12 mouse cellular contexts compared by ENCODE assay signal in genomic region chr8:84458853-84459252, GRCm38 (mm10).
A peak's percentile ranks its signal among the peaks of the same experiment; 100 is the strongest.
DNase-seq lines count a peak whose midpoint lies in the region; ATAC-seq and TF ChIP-seq lines count a peak whose summit lies in the region.
"Had no signal": no experiment of that assay in that cellular context is flagged by ENCODE, and none has a peak within 500 bp of the region (broad histone marks: within the 10 kb centered on the region; RNA-seq: fewer than 3 reads in every experiment).

No protein-coding gene starts in this region.

- H3K27ac ChIP-seq in left cerebral cortex, adult 2 months: peak overlapping the region; percentile 70
- H3K27ac ChIP-seq in hindbrain, postnatal 0 days: peak overlapping the region; percentile 62
- H3K27ac ChIP-seq in olfactory bulb, adult 2 months (ENCODE audit: insufficient read depth, low read depth, low read length): peak overlapping the region; percentile 87
- no peak overlapping the region for H3K27ac ChIP-seq in liver, embryonic 12.5 days
- no peak overlapping the region for H3K27ac ChIP-seq in liver, postnatal 0 days (ENCODE audit: low read depth)
- H3K27ac ChIP-seq: embryonic facial prominence, embryonic 12.5 days; liver, embryonic 14.5 days had no signal

- no peaks in the 10 kb centered on the region for H3K9me3 ChIP-seq in hindbrain, postnatal 0 days (ENCODE audit: low read length)
- H3K9me3 ChIP-seq in liver, embryonic 12.5 days (replicated peaks): peaks cover 7% of the 10 kb centered on the region; the same call in 1 of the 2 replicates
- H3K9me3 ChIP-seq in liver, postnatal 0 days (ENCODE audit: low read length): peaks cover 5% of the 10 kb centered on the region; the same call in 1 of the 2 replicates

- intact Hi-C loops in left cerebral cortex, adult 2 months (cut with DNase I): no loop called here
- intact Hi-C loops in left cerebral cortex, postnatal 10 days (cut with DNase I): no loop called here

- H3K27me3 ChIP-seq in hindbrain, postnatal 0 days (ENCODE audit: insufficient read depth, low read length): no peaks in the 10 kb centered on the region
- H3K27me3 ChIP-seq in liver, embryonic 12.5 days (replicated peaks): no peaks in the 10 kb centered on the region
- no peaks in the 10 kb centered on the region; the same call in 1 of the 2 replicates for H3K27me3 ChIP-seq in liver, postnatal 0 days (ENCODE audit: insufficient read depth, low read length)
- H3K27me3 ChIP-seq: embryonic facial prominence, embryonic 12.5 days had no signal

- H3K36me3 ChIP-seq in hindbrain, postnatal 0 days (ENCODE audit: insufficient read depth, low read length): no peaks in the 10 kb centered on the region
- H3K36me3 ChIP-seq in liver, embryonic 12.5 days: no peaks in the 10 kb centered on the region
- no peaks in the 10 kb centered on the region for H3K36me3 ChIP-seq in liver, postnatal 0 days (replicated peaks; ENCODE audit: insufficient read depth, low read length)
- H3K36me3 ChIP-seq: embryonic facial prominence, embryonic 12.5 days had no signal

- no peak for TF ChIP-seq EP300 in liver, postnatal 0 days (IDR thresholded peaks at IDR 0.05; ENCODE audit: low read depth)

- DNase-seq in left cerebral cortex, adult 2 months (ENCODE audit: extremely low spot score in 1 of 2, low spot score in 2 of 2): peak in 1 of 2 experiments; percentile 33
- no peak for DNase-seq in left cerebral cortex, postnatal 10 days (ENCODE audit: extremely low spot score in 1 of 2, low spot score in 2 of 2)
- peak; percentile 2 for DNase-seq in fibroblast of lung, adult 2 months (ENCODE audit: low read depth)
- no peak for DNase-seq in hindbrain, postnatal 0 days (ENCODE audit: low spot score)
- DNase-seq in liver, postnatal 0 days: no peak
- DNase-seq: heart, postnatal 4 days; lung, postnatal 36 days had no signal

- no peaks in the 10 kb centered on the region for H3K4me1 ChIP-seq in hindbrain, postnatal 0 days (ENCODE audit: insufficient read depth, low read length)
- H3K4me1 ChIP-seq in olfactory bulb, adult 2 months (ENCODE audit: control insufficient read depth, insufficient read depth, low read length): peaks cover 41% of the 10 kb centered on the region
- H3K4me1 ChIP-seq in liver, embryonic 12.5 days: no peaks in the 10 kb centered on the region
- no peaks in the 10 kb centered on the region for H3K4me1 ChIP-seq in liver, postnatal 0 days (ENCODE audit: insufficient read depth)
- H3K4me1 ChIP-seq: embryonic facial prominence, embryonic 12.5 days had no signal

- ATAC-seq in hindbrain, postnatal 0 days: no peak; the same call in 1 of the 2 replicates
- ATAC-seq in liver, embryonic 12.5 days: no peak
- ATAC-seq in liver, postnatal 0 days: no peak

- no peak overlapping the region for H3K4me2 ChIP-seq in hindbrain, postnatal 0 days (ENCODE audit: low read depth, low read length)
- H3K4me2 ChIP-seq in liver, embryonic 12.5 days: no peak overlapping the region
- H3K4me2 ChIP-seq in liver, postnatal 0 days (ENCODE audit: low read depth, low read length): no peak overlapping the region
- H3K4me2 ChIP-seq: embryonic facial prominence, embryonic 12.5 days had no signal

- no peak for TF ChIP-seq CTCF in left cerebral cortex, adult 2 months (IDR thresholded peaks at IDR 0.05)
- no peak for TF ChIP-seq CTCF in hindbrain, postnatal 0 days (IDR thresholded peaks at IDR 0.05; ENCODE audit: low read depth)
- TF ChIP-seq CTCF in olfactory bulb, adult 2 months (IDR thresholded peaks at IDR 0.05; ENCODE audit: insufficient read depth, low read depth, low read length): no peak
- TF ChIP-seq CTCF in liver, postnatal 0 days (IDR thresholded peaks at IDR 0.05; ENCODE audit: low read depth): no peak

- 46% methylated on average over 7 of the region's 7 CpGs for WGBS in hindbrain, postnatal 0 days
- WGBS in olfactory bulb, adult 2 months: 43% methylated on average over 7 of the region's 7 CpGs
- WGBS in liver, embryonic 12.5 days (ENCODE audit: insufficient replicate concordance): 61% methylated on average over 7 of the region's 7 CpGs
- WGBS in liver, postnatal 0 days (ENCODE audit: insufficient replicate concordance): 49% methylated on average over 7 of the region's 7 CpGs

- TF ChIP-seq POLR2A in olfactory bulb, adult 2 months (IDR thresholded peaks at IDR 0.05; ENCODE audit: insufficient read depth, low read depth, low read length): no peak

- H3K9ac ChIP-seq in hindbrain, postnatal 0 days (replicated peaks; ENCODE audit: low read length): no peak overlapping the region
- H3K9ac ChIP-seq in liver, embryonic 12.5 days: no peak overlapping the region
- no peak overlapping the region for H3K9ac ChIP-seq in liver, postnatal 0 days (replicated peaks)
- H3K9ac ChIP-seq: embryonic facial prominence, embryonic 12.5 days; liver, embryonic 14.5 days had no signal

- H3K4me3 ChIP-seq in left cerebral cortex, adult 2 months: no peak overlapping the region
- H3K4me3 ChIP-seq in hindbrain, postnatal 0 days (ENCODE audit: low read length): no peak overlapping the region
- H3K4me3 ChIP-seq in olfactory bulb, adult 2 months (ENCODE audit: insufficient read depth, low read depth, low read length): no peak overlapping the region
- H3K4me3 ChIP-seq in liver, embryonic 12.5 days: no peak overlapping the region
- H3K4me3 ChIP-seq in liver, postnatal 0 days (ENCODE audit: low read depth, low read length): no peak overlapping the region
- H3K4me3 ChIP-seq: embryonic facial prominence, embryonic 12.5 days; myocyte had no signal

Comparison
In these comparisons a context has a peak if more than half of its experiments do, and no peak if none do; other contexts are left out.
1. H3K27ac ChIP-seq: peak in left cerebral cortex, adult 2 months (single experiment), hindbrain, postnatal 0 days (single experiment) and olfactory bulb, adult 2 months (single experiment); none in liver, embryonic 12.5 days (single experiment) and liver, postnatal 0 days (single experiment).